Mouse (Mus musculus): Measurements from ENCODE around the gene Sstr3. TPM values are rescaled to one million over a fixed set of nuclear protein-coding genes. Genes with fewer than 3 reads are reported as not detected.

The Sstr3 gene
- total and polyA plus RNA-seq, 2 experiments from 2014 or later = 1.0 to 4.0 TPM

DNA sequence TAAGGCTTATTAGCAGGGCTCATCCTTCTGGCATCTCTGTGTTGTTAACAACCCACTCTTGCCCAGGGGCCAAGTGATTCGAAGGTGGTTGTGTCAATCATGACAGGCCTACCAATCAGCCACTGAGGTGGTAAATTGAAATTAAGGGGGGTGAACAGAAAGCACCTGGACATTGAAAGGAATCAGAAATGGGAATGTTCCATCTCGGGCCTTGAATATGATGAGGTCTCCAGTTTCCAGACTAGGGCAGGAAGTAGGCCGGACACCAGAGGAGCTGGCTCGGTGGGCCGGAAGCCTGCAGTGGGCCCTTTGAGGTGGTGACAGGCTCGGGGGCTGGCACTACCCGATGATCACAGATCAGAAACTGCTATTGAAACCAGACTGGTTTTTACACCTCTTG is 16.5 kb downstream of the Sstr3 start:
- Histone ChIP-seq H3K36me3 (ENCODE audit: insufficient read depth, low read length) (no peaks in the 10 kb centered on the region), H3K4me2 (ENCODE audit: low read depth, low read length) (no peak overlapping the region), H3K4me1 (ENCODE audit: insufficient read depth, low read length) (peaks cover 20% of the 10 kb centered on the region), H3K4me3 (ENCODE audit: low read length) (no peak overlapping the region), H3K9ac (replicated peaks; ENCODE audit: low read length) (no peak overlapping the region), H3K27me3 (ENCODE audit: insufficient read depth, low read length) (no peaks in the 10 kb centered on the region), H3K27ac (no peak overlapping the region), H3K9me3 (ENCODE audit: low read length) (no peaks in the 10 kb centered on the region)
- DNase-seq (ENCODE audit: low spot score) (peak; percentile 52), ATAC-seq (no peak)
- WGBS = 76% methylated on average over 7 of the region's 7 CpGs
- TF ChIP-seq CTCF (IDR thresholded peaks at IDR 0.05; ENCODE audit: low read depth) = no peak

DNA sequence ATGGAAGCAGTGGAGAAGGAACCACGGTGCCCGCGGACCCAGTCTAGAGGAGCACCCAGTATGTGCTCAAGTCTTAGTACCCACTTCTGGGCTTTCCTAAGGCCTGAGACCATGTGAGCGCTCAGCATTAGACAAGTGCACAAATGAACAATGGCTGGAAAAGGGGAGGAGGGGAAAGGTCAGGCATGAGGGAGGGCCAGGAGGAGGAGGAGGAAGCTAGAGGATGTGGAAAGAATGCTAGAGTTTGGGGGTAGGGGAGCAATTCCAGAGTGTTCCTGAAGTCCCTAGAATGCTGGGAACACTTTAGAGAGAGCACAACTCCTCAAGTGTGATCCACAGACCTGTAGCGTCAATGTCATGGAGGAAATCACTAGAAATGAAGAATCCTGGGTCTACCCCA is 20.3 kb downstream of the Sstr3 start:
- peaks cover 3% of the 10 kb centered on the region; the same call in 1 of the 2 replicates for H3K4me1 ChIP-seq (ENCODE audit: insufficient read depth, low read length)
- ATAC-seq (no peak), DNase-seq (ENCODE audit: low spot score) (no peak)
- no peak overlapping the region for H3K9ac ChIP-seq (replicated peaks; ENCODE audit: low read length)
- no peaks in the 10 kb centered on the region for H3K36me3 ChIP-seq (ENCODE audit: insufficient read depth, low read length)
- H3K4me3 ChIP-seq (ENCODE audit: low read length) = no peak overlapping the region
- no peak overlapping the region for H3K4me2 ChIP-seq (ENCODE audit: low read depth, low read length)
- no peaks in the 10 kb centered on the region for H3K9me3 ChIP-seq (ENCODE audit: low read length)
- H3K27ac ChIP-seq = no peak overlapping the region
- 85% methylated on average over 5 of the region's 5 CpGs for WGBS
- no peak for TF ChIP-seq CTCF (IDR thresholded peaks at IDR 0.05; ENCODE audit: low read depth)
- H3K27me3 ChIP-seq (ENCODE audit: insufficient read depth, low read length) = no peaks in the 10 kb centered on the region

DNA sequence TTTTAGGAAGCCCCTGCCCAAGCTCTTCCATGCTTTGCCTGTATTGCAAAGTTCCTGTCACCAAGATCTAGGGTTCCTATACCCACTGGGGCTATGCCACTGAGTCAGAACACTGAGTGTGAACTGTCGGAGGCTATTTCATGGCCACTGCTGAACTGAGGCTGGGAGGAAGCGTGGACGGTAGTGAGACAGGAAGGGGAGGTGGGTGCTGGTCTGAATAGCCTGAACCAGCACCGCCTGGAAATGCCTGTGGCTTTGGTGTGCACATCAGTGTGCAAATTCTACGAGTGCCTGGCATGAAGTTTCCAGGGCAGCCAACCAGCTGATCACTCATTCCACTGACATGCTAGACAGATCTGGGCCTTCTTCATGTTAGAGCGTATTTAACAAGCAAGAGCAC is 22.6 kb downstream of the Sstr3 start:
- 78% methylated on average over 6 of the region's 6 CpGs for WGBS
- Histone ChIP-seq H3K36me3 (ENCODE audit: insufficient read depth, low read length) (no peaks in the 10 kb centered on the region), H3K27ac (no peak overlapping the region), H3K27me3 (ENCODE audit: insufficient read depth, low read length) (no peaks in the 10 kb centered on the region), H3K4me3 (ENCODE audit: low read length) (no peak overlapping the region), H3K9me3 (ENCODE audit: low read length) (no peaks in the 10 kb centered on the region), H3K9ac (replicated peaks; ENCODE audit: low read length) (no peak overlapping the region), H3K4me1 (ENCODE audit: insufficient read depth, low read length) (no peaks in the 10 kb centered on the region), H3K4me2 (ENCODE audit: low read depth, low read length) (no peak overlapping the region)
- no peak for DNase-seq (ENCODE audit: low spot score)
- ATAC-seq = no peak
- TF ChIP-seq CTCF (IDR thresholded peaks at IDR 0.05; ENCODE audit: low read depth) = no peak

DNA sequence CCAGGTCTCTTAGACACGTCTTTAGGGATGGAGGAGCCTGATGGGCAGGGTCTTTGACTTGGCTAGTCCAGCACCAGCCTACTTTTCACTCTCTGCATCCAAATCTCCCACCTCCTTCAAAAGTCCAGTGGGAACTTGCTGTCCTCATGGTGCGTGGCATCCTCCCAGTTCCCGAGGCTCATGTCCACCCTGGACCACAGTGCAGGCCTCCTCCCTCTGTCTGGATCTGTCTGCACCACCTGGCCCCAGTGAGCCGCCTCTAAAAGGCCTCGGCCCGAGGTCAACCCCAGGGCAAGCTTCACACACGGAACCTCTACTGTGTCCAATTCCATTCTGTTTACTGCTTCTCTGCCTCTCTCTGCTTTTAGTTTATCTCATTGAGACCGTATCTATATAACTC is 23.2 kb downstream of the Sstr3 start:
- no peak for ATAC-seq
- H3K27me3 ChIP-seq (ENCODE audit: insufficient read depth, low read length) = no peaks in the 10 kb centered on the region
- 72% methylated on average over 8 of the region's 8 CpGs for WGBS
- no peaks in the 10 kb centered on the region for H3K4me1 ChIP-seq (ENCODE audit: insufficient read depth, low read length)
- TF ChIP-seq CTCF (IDR thresholded peaks at IDR 0.05; ENCODE audit: low read depth) = no peak
- DNase-seq (ENCODE audit: low spot score) = no peak
- H3K4me3 ChIP-seq (ENCODE audit: low read length) = no peak overlapping the region
- H3K9ac ChIP-seq (replicated peaks; ENCODE audit: low read length) = no peak overlapping the region
- no peak overlapping the region for H3K27ac ChIP-seq
- H3K4me2 ChIP-seq (ENCODE audit: low read depth, low read length) = no peak overlapping the region
- H3K36me3 ChIP-seq (ENCODE audit: insufficient read depth, low read length) = no peaks in the 10 kb centered on the region
- no peaks in the 10 kb centered on the region for H3K9me3 ChIP-seq (ENCODE audit: low read length)

DNA sequence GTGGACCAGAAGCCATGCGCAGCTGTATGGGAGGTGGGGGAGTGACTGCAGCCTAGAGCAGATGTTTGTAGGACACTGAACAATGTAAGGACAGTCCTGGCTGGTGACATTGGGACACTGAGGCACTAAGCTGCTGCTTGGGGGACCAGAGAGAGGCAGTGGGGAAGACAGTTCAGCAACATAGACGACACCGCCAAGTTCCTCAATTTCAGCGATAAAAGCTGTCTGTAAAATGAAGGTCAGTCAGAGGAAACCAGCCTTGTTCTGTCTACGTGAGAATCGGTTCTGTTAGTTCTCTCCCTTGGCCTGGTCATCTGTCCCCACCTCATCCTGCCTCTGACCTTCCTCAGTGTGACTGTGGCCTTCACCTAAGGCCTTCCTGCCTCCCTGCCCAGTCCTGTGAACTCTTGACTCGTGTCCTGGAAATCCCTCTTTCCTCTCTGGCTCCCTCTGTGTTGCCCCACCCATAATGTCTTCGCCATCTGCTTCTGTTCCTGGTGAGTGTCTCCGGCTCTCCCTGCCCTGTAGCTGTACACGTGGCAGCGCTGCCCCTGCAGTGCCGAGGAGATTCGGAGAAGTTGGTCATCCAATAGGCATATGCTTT is 24.3 kb downstream of the Sstr3 start:
- Histone ChIP-seq H3K4me1 (ENCODE audit: insufficient read depth, low read length) (no peaks in the 10 kb centered on the region), H3K9me3 (ENCODE audit: low read length) (no peaks in the 10 kb centered on the region), H3K4me2 (ENCODE audit: low read depth, low read length) (no peak overlapping the region), H3K27me3 (ENCODE audit: insufficient read depth, low read length) (no peaks in the 10 kb centered on the region), H3K27ac (no peak overlapping the region), H3K36me3 (ENCODE audit: insufficient read depth, low read length) (no peaks in the 10 kb centered on the region), H3K9ac (replicated peaks; ENCODE audit: low read length) (no peak overlapping the region), H3K4me3 (ENCODE audit: low read length) (no peak overlapping the region)
- ATAC-seq (no peak), DNase-seq (ENCODE audit: low spot score) (no peak)
- no peak for TF ChIP-seq CTCF (IDR thresholded peaks at IDR 0.05; ENCODE audit: low read depth)
- 61% methylated on average over 13 of the region's 13 CpGs for WGBS

DNA sequence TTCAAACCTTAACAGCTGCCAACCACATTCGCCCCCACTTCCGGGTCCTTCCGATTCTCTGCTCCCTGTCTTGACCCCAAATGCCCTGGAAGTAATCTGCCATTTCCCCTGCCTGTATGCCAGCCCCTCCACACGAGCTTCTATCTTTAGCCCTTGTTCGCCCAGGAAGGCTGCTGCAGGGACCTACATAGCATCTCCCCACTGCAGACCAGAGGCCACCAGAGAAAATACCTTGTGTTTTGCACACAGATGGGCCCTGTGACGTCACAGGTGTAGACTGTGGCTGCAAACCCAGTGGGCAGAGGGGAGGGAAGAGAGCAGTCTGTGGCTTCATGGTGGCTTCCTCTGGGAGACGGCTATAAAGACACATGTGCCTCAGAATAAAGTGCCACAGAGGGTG is 26.3 kb downstream of the Sstr3 start:
- DNase-seq (ENCODE audit: low spot score) (no peak), ATAC-seq (no peak)
- 68% methylated on average over 7 of the region's 7 CpGs for WGBS

DNA sequence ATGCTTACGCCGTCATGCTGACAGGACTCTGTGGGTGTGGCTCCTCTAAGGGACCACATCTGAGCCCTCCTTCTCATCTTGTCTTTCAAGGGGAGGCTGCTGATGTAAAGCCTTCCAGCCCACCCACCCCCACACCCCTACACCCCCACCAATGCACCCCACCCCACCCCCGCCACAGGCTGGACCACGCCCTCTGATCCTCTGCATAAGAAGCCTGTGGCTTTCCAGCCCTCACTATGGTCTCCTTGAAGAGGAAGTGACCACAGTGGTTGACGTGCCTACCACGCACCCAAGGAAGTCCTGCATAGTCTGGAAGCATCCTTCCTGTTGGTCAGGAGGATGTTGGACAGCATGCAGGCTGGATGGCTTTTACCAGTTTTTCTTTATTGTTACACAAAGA is 28.7 kb downstream of the Sstr3 start:
- no peak for DNase-seq (ENCODE audit: low spot score)
- no peak for ATAC-seq
- no peak overlapping the region for H3K9ac ChIP-seq (replicated peaks; ENCODE audit: low read length)

More for the DNA sequence above, 26.3 kb downstream of the Sstr3 start:
- Histone ChIP-seq H3K4me3 (ENCODE audit: low read length) (no peak overlapping the region), H3K27me3 (ENCODE audit: insufficient read depth, low read length) (no peaks in the 10 kb centered on the region), H3K9ac (replicated peaks; ENCODE audit: low read length) (no peak overlapping the region), H3K9me3 (ENCODE audit: low read length) (no peaks in the 10 kb centered on the region), H3K36me3 (ENCODE audit: insufficient read depth, low read length) (no peaks in the 10 kb centered on the region), H3K4me1 (ENCODE audit: insufficient read depth, low read length) (no peaks in the 10 kb centered on the region), H3K27ac (no peak overlapping the region), H3K4me2 (ENCODE audit: low read depth, low read length) (no peak overlapping the region)
- no peak for TF ChIP-seq CTCF (IDR thresholded peaks at IDR 0.05; ENCODE audit: low read depth)

More for the DNA sequence above, 28.7 kb downstream of the Sstr3 start:
- Histone ChIP-seq H3K27ac (no peak overlapping the region), H3K27me3 (ENCODE audit: insufficient read depth, low read length) (no peaks in the 10 kb centered on the region), H3K9me3 (ENCODE audit: low read length) (no peaks in the 10 kb centered on the region), H3K36me3 (ENCODE audit: insufficient read depth, low read length) (no peaks in the 10 kb centered on the region), H3K4me1 (ENCODE audit: insufficient read depth, low read length) (no peaks in the 10 kb centered on the region), H3K4me3 (ENCODE audit: low read length) (no peak overlapping the region), H3K4me2 (ENCODE audit: low read depth, low read length) (no peak overlapping the region)
- 85% methylated on average over 6 of the region's 6 CpGs for WGBS
- TF ChIP-seq CTCF (IDR thresholded peaks at IDR 0.05; ENCODE audit: low read depth) = no peak

All from hindbrain, postnatal 0 days (tissue).